ENCODE assay signal across 9 mouse cellular contexts in the genomic region with DNA sequence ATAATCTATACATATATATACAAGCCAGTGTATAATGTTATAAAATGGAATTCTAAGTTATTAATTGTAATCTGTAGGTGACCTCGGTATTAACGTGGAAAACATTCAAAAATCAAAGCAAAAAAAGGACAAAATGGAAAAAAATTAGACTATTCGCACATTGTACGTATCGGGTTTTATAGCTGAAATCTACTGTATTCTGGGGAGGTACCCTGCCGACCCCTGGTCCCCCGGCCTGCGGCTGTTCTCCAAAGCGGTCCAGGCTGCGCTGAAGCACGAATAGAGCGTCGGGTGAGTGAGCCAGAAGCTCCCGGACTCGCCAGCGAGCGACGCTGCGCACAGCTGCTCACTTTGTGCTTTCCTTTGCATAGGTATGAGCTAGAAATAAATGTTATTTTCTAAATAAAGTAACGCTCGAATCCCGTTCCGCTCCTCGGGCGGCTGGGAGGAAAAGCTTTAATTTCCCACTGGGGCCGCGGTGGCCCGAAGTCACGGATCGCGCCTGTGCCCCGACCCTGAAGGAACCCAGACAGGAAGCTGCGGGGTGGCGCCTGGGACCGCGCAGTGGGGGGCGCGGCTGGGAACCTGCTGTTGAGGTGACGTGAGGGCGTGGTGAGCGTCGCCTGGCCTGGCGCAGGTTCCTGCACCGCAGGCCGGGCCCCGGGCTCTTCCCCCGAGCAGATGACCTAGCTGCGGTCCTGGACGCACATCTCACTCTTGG. TPM values are rescaled to one million over a fixed set of nuclear protein-coding genes. Genes with fewer than 3 reads are reported as not detected.
DNase-seq lines count a peak whose midpoint lies in the region; ATAC-seq and TF ChIP-seq lines count a peak whose summit lies in the region.
"Had no signal": no experiment of that assay in that cellular context is flagged by ENCODE, and none has a peak within 500 bp of the region (broad histone marks: within the 10 kb centered on the region; RNA-seq: fewer than 3 reads in every experiment).

No protein-coding gene starts in this region.

- peak in 1 of 2 experiments; percentile 28 for DNase-seq in heart, adult 2 months
- DNase-seq in heart, postnatal 14 days = no peak
- DNase-seq in CD4-positive, CD25-positive, alpha-beta regulatory T cell, adult 2 months (ENCODE audit: low read depth, low spot score) = peak; percentile 17
- no peak for DNase-seq in ovary, postnatal 10 days (ENCODE audit: low spot score)
- no peak for DNase-seq in adrenal gland, adult 18-20 months (ENCODE audit: low spot score in 2 of 2)
- DNase-seq in testis, postnatal 14 days (ENCODE audit: low spot score) = no peak

- H3K27ac ChIP-seq in heart, adult 2 months = no peak overlapping the region
- peak overlapping the region; percentile 91 for H3K27ac ChIP-seq in forebrain, embryonic 13.5 days
- H3K27ac ChIP-seq in limb, embryonic 15.5 days = no peak overlapping the region

- TF ChIP-seq EP300 in heart, adult 2 months (IDR thresholded peaks at IDR 0.05; ENCODE audit: insufficient read depth, low read depth, low read length) = no peak

- no peaks in the 10 kb centered on the region for H3K36me3 ChIP-seq in heart, adult 2 months (ENCODE audit: control insufficient read depth, insufficient read depth, low read length)
- H3K36me3 ChIP-seq in forebrain, embryonic 13.5 days (ENCODE audit: poor library complexity, severe bottlenecking) = peaks cover 20% of the 10 kb centered on the region
- no peaks in the 10 kb centered on the region for H3K36me3 ChIP-seq in limb, embryonic 15.5 days

- H3K9me3 ChIP-seq in forebrain, embryonic 13.5 days (replicated peaks) = no peaks in the 10 kb centered on the region
- no peaks in the 10 kb centered on the region for H3K9me3 ChIP-seq in limb, embryonic 15.5 days

- ATAC-seq in forebrain, embryonic 13.5 days = peak; percentile 9; the same call in 1 of the 2 replicates
- no peak for ATAC-seq in limb, embryonic 15.5 days (ENCODE audit: insufficient number of reproducible peaks, low FRiP score, low TSS enrichment, low read depth)

- peak overlapping the region; percentile 79 for H3K4me2 ChIP-seq in forebrain, embryonic 13.5 days
- H3K4me2 ChIP-seq in limb, embryonic 15.5 days = peak overlapping the region; percentile 30; the same call in 1 of the 2 replicates

- H3K4me1 ChIP-seq in heart, adult 2 months (ENCODE audit: control insufficient read depth, insufficient read depth, low read length) = no peaks in the 10 kb centered on the region; the same call in 1 of the 2 replicates
- peaks cover 54% of the 10 kb centered on the region for H3K4me1 ChIP-seq in forebrain, embryonic 13.5 days
- H3K4me1 ChIP-seq in limb, embryonic 15.5 days = peaks cover 40% of the 10 kb centered on the region

- 8% methylated on average over 49 of the region's 49 CpGs for WGBS in heart, adult 2 months
- 1% methylated on average over 49 of the region's 49 CpGs for WGBS in forebrain, embryonic 13.5 days
- 1% methylated on average over 49 of the region's 49 CpGs for WGBS in limb, embryonic 15.5 days

- intact Hi-C loops in heart, adult 2 months (cut with DNase I) = no loop called here
- intact Hi-C loops in heart, postnatal 14 days (cut with DNase I) = no loop called here

- H3K9ac ChIP-seq in heart, adult 2 months (ENCODE audit: low read depth, low read length) = no peak overlapping the region
- peak overlapping the region; percentile 83 for H3K9ac ChIP-seq in forebrain, embryonic 13.5 days
- no peak overlapping the region for H3K9ac ChIP-seq in limb, embryonic 15.5 days

- H3K79me2 ChIP-seq in heart, adult 2 months (replicated peaks; ENCODE audit: control insufficient read depth, insufficient read depth, low read length) = no peaks in the 10 kb centered on the region

- peak overlapping the region; percentile 9; the same call in 1 of the 2 replicates for H3K4me3 ChIP-seq in heart, adult 2 months
- peak overlapping the region; percentile 70 for H3K4me3 ChIP-seq in forebrain, embryonic 13.5 days
- H3K4me3 ChIP-seq in limb, embryonic 15.5 days = peak overlapping the region; percentile 23

- TF ChIP-seq POLR2A in heart, adult 2 months (IDR thresholded peaks at IDR 0.05; ENCODE audit: insufficient read depth, low read depth, low read length) = no peak

- H3K27me3 ChIP-seq in heart, adult 2 months (ENCODE audit: control insufficient read depth, insufficient read depth, low read length) = peaks cover 68% of the 10 kb centered on the region
- H3K27me3 ChIP-seq in forebrain, embryonic 13.5 days = peaks cover 93% of the 10 kb centered on the region
- peaks cover 97% of the 10 kb centered on the region for H3K27me3 ChIP-seq in limb, embryonic 15.5 days
- H3K27me3 ChIP-seq: CH12.LX had no signal

- TF ChIP-seq CTCF in heart, adult 2 months (IDR thresholded peaks at IDR 0.05) = no peak

RNA-seq across cellular contexts. Expression of gene Dmrta2, which starts 5.6 kb away (rescaled TPM):
- under 1 TPM in 1 of 2 experiments, not detected in 1; 0.09 TPM for total RNA-seq in heart, adult 2 months (2021)
- polyA plus RNA-seq in heart, adult 2 months (2012; rRNA removed) = 0.04 TPM in 1 of 2 replicates, not detected in the other
- total RNA-seq in heart, postnatal 14 days (2021) = under 1 TPM; 0.20 to 0.24 TPM
- 6.1 and 7.1 TPM in 2 replicates for polyA plus RNA-seq in forebrain, embryonic 13.5 days (2015; fragmentation: Nextera tagmentation; extraction: Ambion mirVana)
- 0.09 and 0.17 TPM in 2 replicates for polyA plus RNA-seq in limb, embryonic 15.5 days (2015; fragmentation: Nextera tagmentation; extraction: Ambion mirVana)
- total RNA-seq in adrenal gland, adult 18-20 months (2021) = under 1 TPM; 0.10 to 0.17 TPM

Comparison
In these comparisons a context has a peak if more than half of its experiments do, and no peak if none do; other contexts are left out.
1. H3K4me3 ChIP-seq: peak in every context shown above with its lines; median percentile 70 in forebrain, embryonic 13.5 days; 23 in limb, embryonic 15.5 days; 9 in heart, adult 2 months.